Mouse (Mus musculus) liver, embryonic 15.5 days (tissue): ENCODE measurements at regions not wholly inside any gene's neighbourhood (a gene's known extent, or its start where the extent isn't known, plus 50 kb on each side); places are given as distances from the start of the nearest gene placed in this dataset.

Source experiments
- ATAC-seq: fragments of 200-750 bp; cut with Nextera tagmentation; 2 replicates; pipeline ENCODE4 v1.8.0; 2017; ENCODE audit warnings: moderate number of reproducible peaks, mild to moderate bottlenecking, moderate library complexity; ENCODE audit not compliant: insufficient read depth
- H3K27ac ChIP-seq: fragments of 300-500 bp; sonication (generic); replicated peaks from 2 replicates; pipeline ENCODE4 v1.5.1; 2015; ENCODE audit warnings: mild to moderate bottlenecking, inconsistent platforms
- H3K27me3 ChIP-seq: fragments of 300-500 bp; sonication (generic); 2 replicates; pipeline ENCODE4 v1.6.1; 2015; ENCODE audit warnings: mild to moderate bottlenecking, inconsistent platforms
- H3K36me3 ChIP-seq: fragments of 300-500 bp; sonication (generic); replicated peaks from 2 replicates; pipeline ENCODE4 v1.6.1; 2015; ENCODE audit warnings: moderate library complexity, mild to moderate bottlenecking, inconsistent platforms
- H3K4me1 ChIP-seq: fragments of 300-500 bp; sonication (generic); replicated peaks from 2 replicates; pipeline ENCODE4 v1.6.1; 2015; ENCODE audit warnings: inconsistent platforms
- H3K4me2 ChIP-seq: fragments of 300-500 bp; sonication (generic); 2 replicates; pipeline ENCODE4 v1.6.1; 2015; ENCODE audit warnings: moderate library complexity, mild to moderate bottlenecking, inconsistent platforms
- H3K4me3 ChIP-seq: fragments of 300-500 bp; sonication (generic); replicated peaks from 2 replicates; pipeline ENCODE4 v1.5.1; 2015; ENCODE audit warnings: mild to moderate bottlenecking, inconsistent platforms
- H3K9ac ChIP-seq: fragments of 300-500 bp; sonication (generic); 2 replicates; pipeline ENCODE4 v1.6.1; 2015; ENCODE audit warnings: moderate library complexity, mild to moderate bottlenecking, inconsistent platforms
- H3K9me3 ChIP-seq: fragments of 300-500 bp; sonication (generic); replicated peaks from 2 replicates; pipeline ENCODE4 v1.6.1; 2016; ENCODE audit warnings: inconsistent platforms
- WGBS: fragments of 180-500 bp; shearing (Covaris S2); methylation state at CpG from one replicate; pipeline ENCODE4 v1.1.7; 2015; ENCODE audit warnings: mixed read lengths; ENCODE audit not compliant: insufficient replicate concordance; 5-methylcytosine and 5-hydroxymethylcytosine counted together

DNA sequence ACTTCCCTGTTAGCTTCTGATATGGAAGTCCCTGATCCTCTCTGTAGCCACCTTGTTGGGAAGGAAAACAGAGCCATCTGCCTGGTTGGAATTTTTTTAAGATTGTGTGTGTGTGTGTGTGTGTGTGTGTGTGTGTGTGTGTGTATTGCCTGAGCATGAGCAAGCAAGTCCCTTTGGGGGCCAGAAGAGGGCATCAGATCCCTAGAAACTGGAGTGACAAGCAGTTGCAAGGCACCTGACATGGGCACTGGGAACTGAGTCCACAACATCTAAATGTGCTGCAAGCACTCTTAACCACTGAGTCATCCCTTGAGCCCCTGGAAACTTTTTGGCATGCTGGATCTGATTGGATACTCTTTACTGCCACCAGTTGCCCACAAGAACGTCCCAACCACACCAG, 201.4 kb downstream of the Xxylt1 start:
- H3K4me3 ChIP-seq, result no peak overlapping the region
- H3K27me3 ChIP-seq, result no peaks in the 10 kb centered on the region
- H3K36me3 ChIP-seq, result no peaks in the 10 kb centered on the region
- H3K9ac ChIP-seq, result no peak overlapping the region
- H3K4me1 ChIP-seq, result 0 out of 2 replicates have a peak, but pooled peaks cover 6% of the 10 kb centered on the region
- H3K4me2 ChIP-seq, result no peak overlapping the region
- 50% methylated on average over 1 of the region's 1 CpGs for whole genome bisulfite sequencing
- no peak for ATAC-seq
- H3K27ac ChIP-seq, result no peak overlapping the region
- no peaks in the 10 kb centered on the region for H3K9me3 ChIP-seq

DNA sequence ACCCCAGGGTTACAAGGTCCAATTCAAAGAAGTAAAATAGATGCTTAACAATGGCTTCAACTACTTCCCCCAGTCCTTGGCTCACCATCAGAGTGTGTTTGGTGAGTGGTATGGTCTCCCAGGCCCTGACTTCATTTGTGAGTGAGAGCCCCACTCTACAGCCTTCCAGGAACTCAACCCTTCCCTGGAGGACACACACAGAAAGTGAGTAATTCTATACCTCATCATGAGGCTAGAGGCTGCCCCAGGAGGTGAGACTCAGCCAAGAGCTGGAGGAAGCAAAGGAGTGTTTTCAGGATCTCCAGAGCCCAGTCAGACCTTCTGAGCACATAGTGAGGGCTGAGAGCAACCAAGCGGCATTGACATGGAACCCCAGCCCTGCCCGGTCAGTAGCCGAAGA, 200.6 kb downstream of the Xxylt1 start:
- WGBS, result 80% methylated on average over 3 of the region's 3 CpGs
- H3K36me3 ChIP-seq, result no peaks in the 10 kb centered on the region
- no peak for ATAC-seq

DNA sequence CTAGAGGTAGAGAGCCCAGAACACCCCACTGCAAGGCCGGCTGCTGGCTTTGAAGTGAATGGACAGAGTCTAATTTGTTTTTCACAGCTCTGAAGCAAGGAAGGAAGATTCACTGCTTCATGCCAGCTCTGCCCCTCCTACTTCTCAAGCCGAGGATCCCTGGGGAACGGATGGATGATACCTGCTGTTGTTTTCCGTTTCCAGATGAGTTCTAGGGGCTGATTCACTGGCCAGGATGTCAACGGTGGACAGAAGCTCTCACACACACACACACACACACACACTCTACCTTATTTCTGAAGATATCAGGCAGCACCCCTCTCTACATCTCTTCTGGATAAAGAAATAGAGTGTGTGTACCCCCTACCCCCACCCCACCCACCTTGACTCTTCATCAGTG, 200.0 kb downstream of the Xxylt1 start:
- Histone ChIP-seq H3K27me3 (no peaks in the 10 kb centered on the region), H3K4me3 (no peak overlapping the region), H3K4me1 (0 out of 2 replicates have a peak, but pooled peaks cover 6% of the 10 kb centered on the region), H3K9me3 (no peaks in the 10 kb centered on the region), H3K27ac (no peak overlapping the region), H3K4me2 (no peak overlapping the region), H3K9ac (no peak overlapping the region), H3K36me3 (no peaks in the 10 kb centered on the region)
- 59% methylated on average over 5 of the region's 5 CpGs for WGBS
- no peak for ATAC-seq

More for the DNA sequence above, 200.6 kb downstream of the Xxylt1 start:
- H3K27me3 ChIP-seq, result no peaks in the 10 kb centered on the region
- H3K4me3 ChIP-seq, result no peak overlapping the region
- H3K4me1 ChIP-seq, result 0 out of 2 replicates have a peak, but pooled peaks cover 6% of the 10 kb centered on the region
- no peak overlapping the region for H3K4me2 ChIP-seq
- H3K9me3 ChIP-seq, result no peaks in the 10 kb centered on the region
- no peak overlapping the region for H3K27ac ChIP-seq
- no peak overlapping the region for H3K9ac ChIP-seq

DNA sequence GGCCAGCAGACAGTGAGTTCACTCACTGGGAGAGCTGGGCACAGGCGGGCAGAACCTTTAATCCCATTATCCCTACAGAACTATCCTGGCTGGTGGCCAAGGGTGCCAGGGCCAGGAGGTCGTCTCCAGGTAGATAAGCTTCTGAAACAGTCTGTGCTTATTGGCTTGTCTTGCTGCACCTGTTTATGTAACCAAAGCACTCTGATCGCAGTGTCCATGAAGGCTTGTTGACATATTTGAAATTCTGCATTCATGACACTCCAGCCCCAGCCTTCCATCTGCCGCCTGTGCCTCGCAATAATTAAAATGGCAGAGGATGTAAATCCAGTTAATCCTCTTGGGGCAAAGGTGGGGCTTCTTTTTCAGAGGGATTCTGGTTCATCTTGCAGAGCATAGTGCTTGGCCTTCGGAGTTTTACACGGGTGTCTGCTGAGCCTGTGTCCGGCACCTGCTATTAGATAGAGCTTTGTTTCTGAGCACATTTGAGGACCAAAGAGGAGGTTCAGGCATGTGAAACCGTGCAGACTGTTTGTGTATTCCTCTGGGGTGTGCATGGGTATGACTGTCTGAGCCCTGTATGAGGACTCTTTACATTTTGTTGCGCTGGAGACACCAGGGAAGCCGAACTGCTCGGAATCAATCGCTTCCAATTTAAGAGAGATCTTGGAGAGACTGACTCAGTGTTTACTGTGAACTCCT, 197.6 kb downstream of the Xxylt1 start:
- 68% methylated on average over 13 of the region's 13 CpGs for WGBS
- no peak overlapping the region for H3K4me2 ChIP-seq
- H3K27me3 ChIP-seq, result no peaks in the 10 kb centered on the region
- no peak overlapping the region for H3K27ac ChIP-seq
- 0 out of 2 replicates have a peak, but pooled peaks cover 6% of the 10 kb centered on the region for H3K4me1 ChIP-seq
- H3K4me3 ChIP-seq, result no peak overlapping the region
- no peaks in the 10 kb centered on the region for H3K36me3 ChIP-seq
- no peaks in the 10 kb centered on the region for H3K9me3 ChIP-seq
- ATAC-seq, result no peak
- no peak overlapping the region for H3K9ac ChIP-seq

DNA sequence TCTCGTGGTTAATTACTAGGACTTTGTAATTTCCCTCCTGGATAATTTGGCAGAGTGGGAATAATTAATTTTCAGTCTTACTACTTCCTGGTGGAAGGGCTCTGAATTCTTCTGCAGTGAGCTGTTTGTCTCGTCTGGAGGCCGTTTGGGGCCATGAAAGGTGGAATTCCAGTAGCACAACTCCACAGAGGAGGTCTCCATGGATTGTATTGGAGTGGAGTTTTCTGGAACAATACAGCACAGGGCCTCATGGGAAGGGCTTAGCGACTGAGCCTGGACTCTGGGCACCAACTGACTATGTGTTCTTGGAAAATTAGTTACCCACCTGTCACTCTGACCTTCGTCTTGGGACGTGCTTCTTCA, 197.1 kb downstream of the Xxylt1 start:
- H3K36me3 ChIP-seq, result no peaks in the 10 kb centered on the region
- H3K4me3 ChIP-seq, result no peak overlapping the region
- H3K27ac ChIP-seq, result no peak overlapping the region
- no peak for ATAC-seq
- no peak overlapping the region for H3K4me2 ChIP-seq
- 52% methylated on average over 6 of the region's 6 CpGs for WGBS
- no peaks in the 10 kb centered on the region for H3K9me3 ChIP-seq
- no peak overlapping the region for H3K9ac ChIP-seq
- H3K4me1 ChIP-seq, result 0 out of 2 replicates have a peak, but pooled peaks cover 6% of the 10 kb centered on the region
- no peaks in the 10 kb centered on the region for H3K27me3 ChIP-seq

DNA sequence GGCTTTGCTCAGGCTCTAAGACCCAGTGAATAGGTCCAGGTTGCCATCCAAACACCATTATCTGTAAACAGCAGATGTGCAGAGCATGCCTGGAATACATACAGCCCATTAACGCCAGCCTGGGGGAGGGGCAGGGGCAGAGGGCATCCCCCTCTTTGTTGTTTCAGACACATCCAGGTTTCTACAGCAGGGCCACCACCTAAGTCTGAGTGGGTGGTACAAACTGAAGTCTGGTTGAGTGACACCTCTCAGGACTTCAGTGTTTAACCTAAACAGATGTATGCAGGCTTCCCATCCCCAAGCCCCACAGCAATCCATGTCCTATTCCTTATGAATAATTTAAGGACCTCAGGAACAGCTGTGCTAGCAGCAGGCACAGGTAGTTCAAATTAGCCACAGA, 194.2 kb downstream of the Xxylt1 start:
- H3K9ac ChIP-seq, result no peak overlapping the region
- no peak overlapping the region for H3K27ac ChIP-seq
- H3K4me3 ChIP-seq, result no peak overlapping the region
- H3K27me3 ChIP-seq, result no peaks in the 10 kb centered on the region
- H3K9me3 ChIP-seq, result no peaks in the 10 kb centered on the region
- no peak overlapping the region for H3K4me2 ChIP-seq
- no peak for ATAC-seq
- no peaks in the 10 kb centered on the region for H3K36me3 ChIP-seq
- 47% methylated on average over 1 of the region's 1 CpGs for WGBS
- H3K4me1 ChIP-seq, result 0 out of 2 replicates have a peak, but pooled peaks cover 6% of the 10 kb centered on the region

DNA sequence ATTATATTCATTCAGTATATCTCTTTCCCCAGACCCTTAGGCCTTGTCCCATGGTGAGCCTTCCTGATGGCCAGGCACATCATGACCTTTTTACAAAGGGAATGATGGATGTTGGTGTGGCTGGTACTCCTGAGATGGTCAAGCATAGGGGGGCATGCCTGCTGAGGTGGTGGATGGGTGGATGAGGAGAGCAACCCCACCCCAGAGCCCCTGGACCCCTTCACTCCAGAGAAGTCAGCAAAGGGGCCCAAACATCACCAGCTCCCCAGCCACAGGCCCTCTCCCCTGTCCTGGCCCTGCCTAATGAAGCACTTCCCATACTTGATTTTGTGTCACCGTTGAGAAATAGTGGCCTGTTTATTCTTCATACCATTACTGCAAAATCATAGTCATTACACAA, 193.7 kb downstream of the Xxylt1 start:
- no peaks in the 10 kb centered on the region for H3K36me3 ChIP-seq
- no peak overlapping the region for H3K4me2 ChIP-seq
- ATAC-seq, result no peak
- H3K9ac ChIP-seq, result no peak overlapping the region
- no peaks in the 10 kb centered on the region for H3K27me3 ChIP-seq
- no peak overlapping the region for H3K27ac ChIP-seq
- 0 out of 2 replicates have a peak, but pooled peaks cover 6% of the 10 kb centered on the region for H3K4me1 ChIP-seq
- 86% methylated on average over 1 of the region's 1 CpGs for WGBS
- H3K9me3 ChIP-seq, result no peaks in the 10 kb centered on the region
- no peak overlapping the region for H3K4me3 ChIP-seq

DNA sequence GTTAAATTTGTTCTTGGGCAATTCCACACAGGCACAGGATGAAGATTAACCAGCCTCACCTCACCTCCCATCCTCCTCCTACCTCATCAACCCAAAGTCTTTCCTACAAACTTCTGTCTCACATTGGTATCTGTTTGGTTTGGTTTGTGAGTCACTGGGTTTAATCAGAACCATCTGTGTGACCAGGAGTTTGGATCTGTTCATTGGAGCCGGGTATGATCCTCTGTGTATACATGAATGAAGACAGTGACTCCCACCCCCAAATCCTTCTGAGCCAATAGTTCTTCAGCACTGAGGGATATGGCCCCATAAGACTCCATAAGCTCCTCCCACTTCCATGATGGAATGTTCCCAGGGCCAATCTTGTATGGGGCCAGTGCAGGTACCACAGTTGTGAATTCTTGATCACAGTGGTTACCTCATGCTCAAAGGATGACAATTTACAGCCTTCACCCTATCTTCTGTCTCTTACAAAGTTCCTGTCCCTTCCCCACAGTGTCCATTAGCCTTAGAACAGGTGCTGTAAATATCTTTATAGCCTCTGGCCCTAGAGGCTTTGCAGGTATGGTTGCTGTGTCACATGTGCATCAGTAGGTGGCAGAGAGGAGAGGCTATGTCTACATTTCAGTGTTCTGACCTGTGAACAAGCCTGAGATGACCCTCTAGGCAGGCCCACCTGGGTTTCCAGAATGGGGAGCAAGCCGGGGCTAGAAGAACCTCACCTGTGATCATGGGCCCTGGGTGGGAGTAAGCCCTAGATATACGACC, 192.5 kb downstream of the Xxylt1 start:
- 63% methylated on average over 3 of the region's 3 CpGs for WGBS
- H3K4me2 ChIP-seq, result no peak overlapping the region
- H3K9me3 ChIP-seq, result no peaks in the 10 kb centered on the region
- no peak overlapping the region for H3K27ac ChIP-seq
- no peak overlapping the region for H3K4me3 ChIP-seq
- H3K36me3 ChIP-seq, result no peaks in the 10 kb centered on the region
- H3K9ac ChIP-seq, result no peak overlapping the region
- 0 out of 2 replicates have a peak, but pooled peaks cover under 1% of the 10 kb centered on the region for H3K4me1 ChIP-seq
- ATAC-seq, result no peak
- H3K27me3 ChIP-seq, result no peaks in the 10 kb centered on the region

DNA sequence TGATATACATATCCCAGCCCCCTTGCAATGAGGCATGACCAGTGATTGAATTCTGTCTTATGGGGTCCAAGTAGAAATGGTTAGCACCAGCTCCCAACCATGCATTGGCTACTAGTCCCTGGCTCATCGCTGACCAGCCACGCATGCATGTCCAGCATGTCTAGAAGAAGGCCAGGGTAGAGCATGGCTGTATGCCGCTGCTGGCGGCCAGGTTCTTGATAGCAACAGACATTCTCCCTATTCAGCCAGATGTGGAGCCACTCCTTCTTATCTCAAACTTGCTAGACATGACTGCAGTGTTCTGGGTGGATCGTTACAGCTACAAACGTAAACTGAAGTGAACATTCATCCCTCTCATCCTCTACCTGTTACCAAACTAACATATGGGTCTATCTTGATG, 188.6 kb downstream of the Xxylt1 start:
- Histone ChIP-seq H3K4me2 (no peak overlapping the region), H3K9ac (no peak overlapping the region), H3K9me3 (no peaks in the 10 kb centered on the region), H3K27ac (no peak overlapping the region), H3K4me1 (no peaks in the 10 kb centered on the region), H3K4me3 (no peak overlapping the region), H3K27me3 (no peaks in the 10 kb centered on the region), H3K36me3 (no peaks in the 10 kb centered on the region)
- no peak for ATAC-seq
- WGBS, result 77% methylated on average over 6 of the region's 6 CpGs

DNA sequence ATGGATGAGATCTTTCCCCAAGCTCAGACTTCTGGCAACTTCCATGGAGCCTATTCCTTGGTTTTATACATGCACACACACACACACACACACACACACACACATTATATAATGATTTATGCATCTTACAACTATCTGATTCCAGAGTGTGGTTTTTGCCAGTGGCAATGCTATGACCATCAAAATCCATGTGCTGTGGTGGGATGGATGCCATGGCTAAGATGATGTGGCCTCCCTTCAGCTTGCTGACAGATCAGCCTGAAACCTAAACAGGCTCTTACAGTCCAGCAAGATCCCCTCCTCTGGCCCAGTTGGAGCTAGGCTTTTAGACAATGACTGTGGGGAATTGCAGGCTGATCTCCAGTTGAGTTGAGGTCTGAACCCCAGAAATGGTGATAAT, 187.1 kb downstream of the Xxylt1 start:
- H3K4me2 ChIP-seq, result no peak overlapping the region
- H3K4me3 ChIP-seq, result no peak overlapping the region
- no peak for ATAC-seq

DNA sequence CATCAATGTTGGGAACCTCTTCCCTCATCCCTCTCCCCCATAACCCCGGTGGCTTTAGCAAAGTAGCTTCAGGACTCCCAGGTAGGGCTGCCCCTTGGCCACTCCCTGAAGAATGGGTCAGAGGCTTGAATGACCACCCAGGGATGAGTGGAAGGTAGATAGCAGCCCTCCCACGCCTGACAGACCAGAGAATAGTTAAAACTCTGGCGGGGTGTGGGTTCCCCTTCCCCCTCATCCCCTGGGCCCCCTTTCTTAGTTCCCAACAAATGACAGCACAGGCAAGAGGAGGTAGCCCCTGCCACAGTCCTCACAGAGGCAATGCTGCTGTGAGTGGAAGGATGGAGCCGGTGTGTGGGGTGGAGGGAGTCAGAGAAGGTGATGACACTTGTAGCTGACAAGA, 186.2 kb downstream of the Xxylt1 start:
- Histone ChIP-seq H3K4me3 (no peak overlapping the region), H3K9me3 (no peaks in the 10 kb centered on the region), H3K4me2 (no peak overlapping the region), H3K36me3 (no peaks in the 10 kb centered on the region), H3K27me3 (no peaks in the 10 kb centered on the region), H3K27ac (no peak overlapping the region), H3K9ac (no peak overlapping the region), H3K4me1 (no peaks in the 10 kb centered on the region)
- no peak for ATAC-seq
- WGBS, result 51% methylated on average over 4 of the region's 4 CpGs

More for the DNA sequence above, 187.1 kb downstream of the Xxylt1 start:
- H3K4me1 ChIP-seq, result no peaks in the 10 kb centered on the region
- H3K36me3 ChIP-seq, result no peaks in the 10 kb centered on the region
- H3K9me3 ChIP-seq, result no peaks in the 10 kb centered on the region
- no peak overlapping the region for H3K27ac ChIP-seq
- no peak overlapping the region for H3K9ac ChIP-seq
- no peaks in the 10 kb centered on the region for H3K27me3 ChIP-seq
